Mouse (Mus musculus) cortical plate, adult 2 months (tissue): ENCODE data around the gene Ubxn7.

Experiments
- CTCF ChIP-seq: fragments of 200-500 bp; IDR thresholded peaks from 2 replicates; pipeline ENCODE4 v1.5.1; 2011; ENCODE audit warnings: mild to moderate bottlenecking, control low read depth, low read length; ENCODE audit not compliant: insufficient read depth; ENCODE audit errors: extremely low read depth
- POLR2A ChIP-seq: fragments of 200-500 bp; IDR thresholded peaks from 2 replicates; pipeline ENCODE4 v1.6.1; 2011; ENCODE audit warnings: mild to moderate bottlenecking, low read length, control low read depth; ENCODE audit not compliant: insufficient read depth; ENCODE audit errors: extremely low read depth

GRCm38 (mm10) chr16:32431047-32431591 is 99.1 kb downstream of the Ubxn7 start:
- TF ChIP-seq POLR2A (no peak), CTCF (no peak)
